Comparison of ENCODE assay signal across 8 mouse cellular contexts in the genomic region with DNA sequence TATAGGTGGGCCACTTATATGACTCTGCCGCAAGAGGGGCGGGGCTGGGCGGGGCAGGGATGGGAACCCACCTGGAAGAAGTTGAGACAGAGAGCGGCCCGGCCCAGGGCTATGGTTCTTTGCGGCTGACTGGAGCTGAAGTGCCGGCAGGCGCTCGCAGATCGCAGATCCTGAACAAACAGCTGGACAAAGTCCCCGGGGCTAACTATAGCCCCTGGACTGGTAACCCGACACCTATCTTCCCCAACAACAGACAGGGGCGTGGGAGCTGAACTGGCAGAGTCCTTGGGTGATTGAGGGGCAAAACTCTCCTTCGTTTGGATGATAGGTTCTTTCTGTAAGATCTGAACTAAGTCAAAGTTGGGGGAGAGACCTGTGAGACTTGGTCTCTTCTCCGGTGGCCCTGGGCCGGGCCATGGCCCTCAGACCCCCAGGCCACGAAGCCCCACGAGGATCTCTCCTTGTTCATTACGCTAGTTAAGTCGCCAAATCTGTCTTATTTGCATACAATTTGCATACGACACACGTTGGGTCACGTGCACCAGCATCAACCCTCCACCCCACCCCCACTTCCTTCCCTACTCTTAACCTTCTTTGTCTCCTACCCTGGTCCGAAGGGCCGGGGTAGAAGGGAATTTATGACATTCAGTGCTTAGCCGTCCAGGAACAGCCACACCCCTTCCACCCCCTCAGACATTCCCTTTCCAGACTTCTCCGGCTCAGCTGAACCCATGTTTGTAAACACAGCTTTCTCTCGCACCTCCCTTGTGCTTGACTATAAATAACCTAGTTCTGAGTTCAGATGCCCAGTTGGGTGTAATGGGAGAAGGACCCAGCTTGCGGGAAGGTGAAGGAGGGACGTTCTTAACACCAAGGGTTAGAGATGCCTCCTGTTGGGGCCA. TPM values are rescaled to one million over a fixed set of nuclear protein-coding genes. Genes with fewer than 3 reads are reported as not detected.
DNase-seq lines count a peak whose midpoint lies in the region; ATAC-seq and TF ChIP-seq lines count a peak whose summit lies in the region.

No protein-coding gene starts in this region.

- peak overlapping the region; percentile 46 for H3K9ac ChIP-seq in embryonic facial prominence, embryonic 14.5 days (ENCODE audit: low read depth, low read length)
- peak overlapping the region; percentile 40; the same call in 1 of the 2 replicates for H3K9ac ChIP-seq in hindbrain, embryonic 11.5 days (ENCODE audit: low read depth, low read length)
- H3K9ac ChIP-seq in limb, embryonic 14.5 days (ENCODE audit: low read depth, low read length, severe bottlenecking), result no peak overlapping the region
- no peak overlapping the region for H3K9ac ChIP-seq in midbrain, embryonic 14.5 days (replicated peaks; ENCODE audit: low read length)

- peak; percentile 55 for ATAC-seq in embryonic facial prominence, embryonic 14.5 days (ENCODE audit: low read depth)
- peak; percentile 79 for ATAC-seq in hindbrain, embryonic 11.5 days (ENCODE audit: low FRiP score)
- peak; percentile 67 for ATAC-seq in limb, embryonic 14.5 days (ENCODE audit: low FRiP score, low read depth)
- ATAC-seq in midbrain, embryonic 14.5 days (ENCODE audit: low FRiP score, low TSS enrichment), result peak; percentile 72

- peak overlapping the region; percentile 55 for H3K4me2 ChIP-seq in embryonic facial prominence, embryonic 14.5 days (ENCODE audit: low read depth, low read length)
- peak overlapping the region; percentile 58 for H3K4me2 ChIP-seq in hindbrain, embryonic 11.5 days (replicated peaks; ENCODE audit: low read depth, low read length)
- peak overlapping the region; percentile 41 for H3K4me2 ChIP-seq in limb, embryonic 14.5 days (replicated peaks; ENCODE audit: low read depth, low read length, severe bottlenecking)
- peak overlapping the region; percentile 46 for H3K4me2 ChIP-seq in midbrain, embryonic 14.5 days (ENCODE audit: low read length)

- peak overlapping the region; percentile 31 for H3K4me3 ChIP-seq in embryonic facial prominence, embryonic 14.5 days (ENCODE audit: low read depth, low read length)
- peak overlapping the region; percentile 22 for H3K4me3 ChIP-seq in hindbrain, embryonic 11.5 days (ENCODE audit: low read depth, low read length)
- H3K4me3 ChIP-seq in limb, embryonic 14.5 days (replicated peaks; ENCODE audit: low read length), result peak overlapping the region; percentile 18
- H3K4me3 ChIP-seq in midbrain, embryonic 14.5 days (replicated peaks; ENCODE audit: low read depth, low read length), result 0 out of 2 replicates have a peak overlapping the region, but pooled peaks have one; percentile 8

- TF ChIP-seq POLR2A in limb, embryonic 14.5 days (IDR thresholded peaks at IDR 0.05; ENCODE audit: borderline replicate concordance, extremely low read depth, insufficient read depth, insufficient read length), result no peak

- no peaks in the 10 kb centered on the region for H3K9me3 ChIP-seq in embryonic facial prominence, embryonic 14.5 days (ENCODE audit: control insufficient read depth, low read length)
- H3K9me3 ChIP-seq in hindbrain, embryonic 11.5 days (ENCODE audit: control insufficient read depth, low read length), result no peaks in the 10 kb centered on the region
- no peaks in the 10 kb centered on the region for H3K9me3 ChIP-seq in limb, embryonic 14.5 days (ENCODE audit: control insufficient read depth, low read length)
- no peaks in the 10 kb centered on the region for H3K9me3 ChIP-seq in midbrain, embryonic 14.5 days (ENCODE audit: control insufficient read depth, low read length)

- peak; percentile 23 for DNase-seq in Muller cell, postnatal 12 days (ENCODE audit: inconsistent ontology term)
- DNase-seq in embryonic facial prominence, embryonic 14.5 days (ENCODE audit: low spot score), result peak; percentile 60
- peak; percentile 62 for DNase-seq in hindbrain, embryonic 11.5 days (ENCODE audit: low spot score)
- peak; percentile 20 for DNase-seq in limb, embryonic 14.5 days (ENCODE audit: low spot score)
- peak; percentile 55 for DNase-seq in midbrain, embryonic 14.5 days
- DNase-seq in thymus, postnatal 36 days, result peak; percentile 51 to 58
- DNase-seq in testis, postnatal 14 days (ENCODE audit: low spot score), result no peak
- no peak for DNase-seq in cerebellum, postnatal 4 days (ENCODE audit: low spot score in 2 of 2)

- WGBS in embryonic facial prominence, embryonic 14.5 days, result 6% methylated on average over 30 of the region's 30 CpGs
- WGBS in hindbrain, embryonic 11.5 days, result 6% methylated on average over 30 of the region's 30 CpGs
- 5% methylated on average over 30 of the region's 30 CpGs for WGBS in limb, embryonic 14.5 days
- WGBS in midbrain, embryonic 14.5 days, result 5% methylated on average over 30 of the region's 30 CpGs

- no peak overlapping the region for H3K27ac ChIP-seq in embryonic facial prominence, embryonic 14.5 days (replicated peaks; ENCODE audit: low read depth, low read length)
- no peak overlapping the region for H3K27ac ChIP-seq in hindbrain, embryonic 11.5 days (ENCODE audit: low read depth, low read length)
- no peak overlapping the region for H3K27ac ChIP-seq in limb, embryonic 14.5 days (replicated peaks; ENCODE audit: low read depth, low read length)
- no peak overlapping the region for H3K27ac ChIP-seq in midbrain, embryonic 14.5 days (replicated peaks; ENCODE audit: low read depth, low read length)

- 0 out of 2 replicates have a peak, but pooled peaks cover 6% of the 10 kb centered on the region for H3K36me3 ChIP-seq in embryonic facial prominence, embryonic 14.5 days (ENCODE audit: control insufficient read depth, insufficient read depth, low read length)
- H3K36me3 ChIP-seq in hindbrain, embryonic 11.5 days (ENCODE audit: control insufficient read depth, insufficient read depth, low read length), result no peaks in the 10 kb centered on the region
- 0 out of 2 replicates have a peak, but pooled peaks cover 2% of the 10 kb centered on the region for H3K36me3 ChIP-seq in limb, embryonic 14.5 days (ENCODE audit: control insufficient read depth, insufficient read depth, low read length)
- H3K36me3 ChIP-seq in midbrain, embryonic 14.5 days (ENCODE audit: control insufficient read depth, insufficient read depth, low read length), result no peaks in the 10 kb centered on the region

- no peaks in the 10 kb centered on the region for H3K27me3 ChIP-seq in embryonic facial prominence, embryonic 14.5 days (replicated peaks; ENCODE audit: control insufficient read depth, insufficient read depth, low read length)
- no peaks in the 10 kb centered on the region for H3K27me3 ChIP-seq in hindbrain, embryonic 11.5 days (ENCODE audit: control insufficient read depth, insufficient read depth, low read length)
- no peaks in the 10 kb centered on the region for H3K27me3 ChIP-seq in limb, embryonic 14.5 days (ENCODE audit: control insufficient read depth, insufficient read depth, low read length)
- H3K27me3 ChIP-seq in midbrain, embryonic 14.5 days (ENCODE audit: control insufficient read depth, insufficient read depth, low read length), result no peaks in the 10 kb centered on the region

- H3K4me1 ChIP-seq in embryonic facial prominence, embryonic 14.5 days (ENCODE audit: control insufficient read depth, insufficient read depth, low read length), result peaks cover 8% of the 10 kb centered on the region
- H3K4me1 ChIP-seq in hindbrain, embryonic 11.5 days (replicated peaks; ENCODE audit: control insufficient read depth, insufficient read depth, low read length), result peaks cover 8% of the 10 kb centered on the region
- peaks cover 6% of the 10 kb centered on the region; the same call in 1 of the 2 replicates for H3K4me1 ChIP-seq in limb, embryonic 14.5 days (ENCODE audit: control insufficient read depth, insufficient read depth, low read length)
- H3K4me1 ChIP-seq in midbrain, embryonic 14.5 days (ENCODE audit: control insufficient read depth, insufficient read depth, low read length), result peaks cover 9% of the 10 kb centered on the region

RNA-seq across cellular contexts. Expression of a gene that starts 1.5 kb away (rescaled TPM):
- polyA plus RNA-seq in embryonic facial prominence, embryonic 14.5 days (2014; fragmentation: Nextera tagmentation; extraction: Ambion mirVana), result 32.0 and 32.2 TPM in 2 replicates
- 0.88 and 0.96 TPM in 2 replicates for polyA plus RNA-seq in hindbrain, embryonic 11.5 days (2014; fragmentation: Nextera tagmentation; extraction: Ambion mirVana)
- polyA plus RNA-seq in limb, embryonic 14.5 days (2012; rRNA removed), result 18.2 and 20.4 TPM in 2 replicates
- polyA plus RNA-seq in limb, embryonic 14.5 days (2014; fragmentation: Nextera tagmentation; extraction: Ambion mirVana), result 15.9 and 21.7 TPM in 2 replicates
- 0.39 TPM in 1 of 2 replicates, not detected in the other for polyA plus RNA-seq in midbrain, embryonic 14.5 days (2014; fragmentation: Nextera tagmentation; extraction: Ambion mirVana)

RNA-seq across cellular contexts. Expression of a gene that starts 9.3 kb away (rescaled TPM):
- polyA plus RNA-seq in embryonic facial prominence, embryonic 14.5 days (2014; fragmentation: Nextera tagmentation; extraction: Ambion mirVana), result 2.9 and 3.5 TPM in 2 replicates
- polyA plus RNA-seq in hindbrain, embryonic 11.5 days (2014; fragmentation: Nextera tagmentation; extraction: Ambion mirVana), result 2.2 and 2.3 TPM in 2 replicates
- 2.4 and 2.9 TPM in 2 replicates for polyA plus RNA-seq in limb, embryonic 14.5 days (2012; rRNA removed)
- 2.5 and 3.0 TPM in 2 replicates for polyA plus RNA-seq in limb, embryonic 14.5 days (2014; fragmentation: Nextera tagmentation; extraction: Ambion mirVana)
- 0.19 and 0.24 TPM in 2 replicates for polyA plus RNA-seq in midbrain, embryonic 14.5 days (2014; fragmentation: Nextera tagmentation; extraction: Ambion mirVana)

RNA-seq across cellular contexts. Expression of a gene that starts 16.6 kb away (rescaled TPM):
- 0.10 TPM in 1 of 2 replicates, not detected in the other for polyA plus RNA-seq in embryonic facial prominence, embryonic 14.5 days (2014; fragmentation: Nextera tagmentation; extraction: Ambion mirVana)
- polyA plus RNA-seq in hindbrain, embryonic 11.5 days (2014; fragmentation: Nextera tagmentation; extraction: Ambion mirVana), result not detected in 2 replicates
- polyA plus RNA-seq in limb, embryonic 14.5 days (2012; rRNA removed), result 0.05 and 0.06 TPM in 2 replicates
- polyA plus RNA-seq in limb, embryonic 14.5 days (2014; fragmentation: Nextera tagmentation; extraction: Ambion mirVana), result not detected in 2 replicates
- not detected in 2 replicates for polyA plus RNA-seq in midbrain, embryonic 14.5 days (2014; fragmentation: Nextera tagmentation; extraction: Ambion mirVana)

RNA-seq across cellular contexts. Expression of a gene that starts 17.1 kb away (rescaled TPM):
- 0.25 TPM in 1 of 2 replicates, not detected in the other for polyA plus RNA-seq in embryonic facial prominence, embryonic 14.5 days (2014; fragmentation: Nextera tagmentation; extraction: Ambion mirVana)
- 0.28 and 0.42 TPM in 2 replicates for polyA plus RNA-seq in hindbrain, embryonic 11.5 days (2014; fragmentation: Nextera tagmentation; extraction: Ambion mirVana)
- 5.5 and 10.8 TPM in 2 replicates for polyA plus RNA-seq in limb, embryonic 14.5 days (2012; rRNA removed)
- polyA plus RNA-seq in limb, embryonic 14.5 days (2014; fragmentation: Nextera tagmentation; extraction: Ambion mirVana), result not detected in 2 replicates
- 0.16 TPM in 1 of 2 replicates, not detected in the other for polyA plus RNA-seq in midbrain, embryonic 14.5 days (2014; fragmentation: Nextera tagmentation; extraction: Ambion mirVana)

RNA-seq across cellular contexts. Expression of a gene that starts 34.5 kb away (rescaled TPM):
- polyA plus RNA-seq in embryonic facial prominence, embryonic 14.5 days (2014; fragmentation: Nextera tagmentation; extraction: Ambion mirVana), result 0.84 and 1.6 TPM in 2 replicates
- 1.0 and 2.0 TPM in 2 replicates for polyA plus RNA-seq in hindbrain, embryonic 11.5 days (2014; fragmentation: Nextera tagmentation; extraction: Ambion mirVana)
- 9.0 and 9.5 TPM in 2 replicates for polyA plus RNA-seq in limb, embryonic 14.5 days (2012; rRNA removed)
- polyA plus RNA-seq in limb, embryonic 14.5 days (2014; fragmentation: Nextera tagmentation; extraction: Ambion mirVana), result 1.2 and 1.8 TPM in 2 replicates
- 1.3 and 1.5 TPM in 2 replicates for polyA plus RNA-seq in midbrain, embryonic 14.5 days (2014; fragmentation: Nextera tagmentation; extraction: Ambion mirVana)

Comparison
In these comparisons a context has a peak if more than half of its experiments do, and no peak if none do; other contexts are left out.
1. DNase-seq: peak in Muller cell, postnatal 12 days (single experiment), embryonic facial prominence, embryonic 14.5 days (single experiment), hindbrain, embryonic 11.5 days (single experiment), limb, embryonic 14.5 days (single experiment), midbrain, embryonic 14.5 days (single experiment) and thymus, postnatal 36 days (2 of 2); none in testis, postnatal 14 days (single experiment) and cerebellum, postnatal 4 days (0 of 2).
2. H3K9ac ChIP-seq: peak in embryonic facial prominence, embryonic 14.5 days (single experiment) and hindbrain, embryonic 11.5 days (single experiment); none in limb, embryonic 14.5 days (single experiment) and midbrain, embryonic 14.5 days (single experiment).
3. Peak in every context shown above with its lines, with median percentiles within 50 percentile points of each other: ATAC-seq, H3K4me2 ChIP-seq and H3K4me3 ChIP-seq.